Mouse (Mus musculus) ES-Bruce4 (cell line): ENCODE measurements around the gene Upp1.

Experiments used
- CTCF ChIP-seq: IDR thresholded peaks from one replicate; pipeline ENCODE4 v1.8.1; 2011; ENCODE audit warnings: low read depth, low read length
- POLR2A ChIP-seq: IDR thresholded peaks from one replicate; pipeline ENCODE4 v1.8.1; 2011; ENCODE audit warnings: low read length; ENCODE audit not compliant: insufficient read depth

DNA sequence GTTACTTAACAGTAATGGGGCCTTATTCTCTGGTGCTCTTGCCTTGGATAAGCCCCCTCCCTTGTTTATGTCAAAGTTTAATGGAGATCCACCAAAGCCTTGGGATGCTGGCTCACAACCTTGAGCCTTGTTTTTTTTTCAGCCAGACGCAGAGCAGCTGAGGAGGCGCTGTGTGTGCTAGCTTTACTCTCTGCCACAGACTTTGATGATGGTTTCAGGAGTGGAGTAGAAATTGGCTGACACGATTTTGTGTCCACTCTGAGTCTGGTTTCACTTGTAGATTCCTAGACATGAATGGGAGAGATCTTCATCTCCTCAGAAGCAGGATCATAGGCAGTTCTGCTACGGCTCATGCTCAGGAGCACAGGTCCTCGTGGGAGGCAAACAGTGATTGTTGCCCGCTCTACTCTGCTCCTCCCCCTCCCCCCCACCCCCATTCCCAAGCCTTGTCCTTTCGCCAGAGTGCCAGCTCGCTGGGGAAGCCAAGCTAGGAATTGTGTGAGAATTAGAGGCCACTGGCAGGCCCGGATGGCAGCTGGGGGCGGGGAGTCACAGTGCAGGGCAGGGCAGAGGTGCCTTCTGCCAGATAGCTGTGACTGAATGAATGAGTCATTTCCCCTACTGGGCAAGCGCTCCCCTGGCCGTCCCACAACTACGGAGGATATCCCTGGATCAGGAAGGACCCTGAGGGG, 399 bp upstream of the Upp1 start:
- no peak for TF ChIP-seq CTCF
- TF ChIP-seq POLR2A: no peak
